Mouse (Mus musculus) thymus, postnatal 36 days (tissue): ENCODE measurements at regions not wholly inside any gene's neighbourhood (a gene's known extent, or its start where the extent isn't known, plus 50 kb on each side); places are given as distances from the start of the nearest gene placed in this dataset.

Source experiments
- DNase-seq, 2 experiments: peaks; one replicate each; pipeline ENCODE4 v3.0.0; 2022; ENCODE audit warnings: mixed read lengths in 2 of 2

DNA sequence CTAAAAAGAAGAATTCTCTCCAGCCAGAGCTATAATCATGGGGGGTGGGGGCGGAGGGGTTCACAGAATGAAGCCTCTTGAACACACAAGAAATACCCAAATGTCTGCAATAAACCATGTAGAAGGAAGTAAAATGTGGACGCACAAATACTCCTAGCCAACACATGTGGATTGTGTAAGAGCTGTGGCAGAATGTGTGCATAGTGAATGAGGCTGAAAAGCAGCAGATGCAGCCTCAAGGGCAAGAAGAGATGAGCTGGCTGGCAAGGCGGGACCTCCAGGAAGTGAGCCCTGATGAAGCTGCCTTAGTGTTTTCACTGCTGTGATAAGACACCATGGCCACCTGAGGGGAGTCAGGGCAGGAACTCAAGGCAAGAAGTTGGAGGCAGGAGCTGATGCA is 53.3 kb upstream of the Arhgap28 start:
- no peak for DNase-seq

DNA sequence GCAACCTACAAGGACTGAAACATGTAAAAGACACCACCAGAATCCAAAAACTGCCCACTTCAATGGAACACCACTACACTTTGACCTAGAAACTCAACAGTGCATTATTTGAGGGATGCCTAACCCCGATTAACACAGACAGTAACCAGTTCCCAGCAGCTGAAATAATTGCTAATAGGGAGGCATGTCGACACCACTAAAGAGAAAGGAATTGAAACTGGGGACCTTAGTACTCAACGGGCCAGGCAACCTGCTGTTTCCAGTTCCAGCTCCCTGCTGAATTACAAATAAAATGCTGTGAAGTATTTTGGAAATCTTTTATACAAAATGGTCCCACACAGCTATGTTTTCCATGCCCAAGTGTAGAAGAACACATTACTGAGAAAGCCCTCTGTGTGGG is 56.5 kb upstream of the Arhgap28 start:
- no peak for DNase-seq

- DNase-seq: no peak
Observed at GRCm38 (mm10) chr17:68065751-68066150, 61.8 kb upstream of the Arhgap28 start.

DNA sequence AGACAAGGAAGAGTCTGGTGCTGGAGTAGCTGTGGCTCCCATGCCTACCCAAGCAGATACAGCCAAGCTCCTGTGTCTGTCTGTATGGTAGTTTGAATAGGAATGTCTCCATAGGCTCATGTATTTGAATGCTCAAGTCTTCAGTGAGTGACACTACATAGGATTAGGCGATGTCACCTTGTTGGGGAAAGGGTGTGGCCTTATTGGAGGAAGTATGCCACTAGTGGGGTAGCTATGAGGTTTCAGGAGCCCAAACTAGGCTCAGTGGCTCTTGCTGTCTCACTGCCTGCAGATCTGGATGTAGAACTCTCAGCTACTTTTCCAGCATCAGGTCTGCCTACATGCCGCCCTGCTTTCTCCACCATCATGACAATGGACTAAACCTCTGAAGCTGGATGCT is 62.3 kb upstream of the Arhgap28 start:
- DNase-seq: no peak

DNA sequence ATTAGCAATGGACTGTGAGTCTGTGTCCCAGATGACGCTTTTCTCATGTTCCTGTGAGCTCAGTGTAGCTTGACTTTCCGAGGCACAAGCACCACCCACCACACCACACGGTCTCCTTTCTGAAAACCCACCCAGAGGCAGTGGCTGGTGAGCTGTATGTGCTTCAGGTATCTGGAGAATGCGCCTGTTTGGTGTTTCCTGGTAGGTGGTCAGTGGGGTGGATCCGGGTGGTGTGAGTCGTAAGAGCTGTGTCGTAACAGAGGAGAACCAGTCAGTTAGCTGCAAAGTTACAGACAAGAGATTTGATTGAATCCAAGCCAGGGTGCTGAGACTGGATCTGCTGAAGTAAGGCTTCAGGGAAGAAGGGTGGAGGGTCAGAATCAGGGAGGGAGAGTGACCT is 65.1 kb upstream of the Arhgap28 start:
- DNase-seq: no peak

DNA sequence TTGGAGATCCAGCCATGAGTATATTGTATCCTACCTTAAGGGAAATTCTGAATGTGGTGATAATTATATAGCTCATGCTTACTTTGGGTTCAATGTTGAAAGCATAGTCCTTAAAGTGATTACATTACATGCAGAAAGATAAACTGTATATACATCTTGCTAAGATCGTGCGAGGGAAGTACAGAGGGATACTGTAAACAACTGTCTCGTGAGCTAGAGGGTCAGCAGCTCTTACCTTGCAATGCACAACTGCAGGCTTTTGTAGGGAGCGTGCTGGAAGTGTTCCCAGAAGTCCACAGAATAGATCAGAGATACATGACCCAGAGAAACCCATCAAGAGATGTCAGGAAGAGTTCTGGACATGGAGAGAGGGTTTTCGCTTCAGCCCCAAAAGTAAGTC is 65.6 kb upstream of the Arhgap28 start:
- DNase-seq: no peak

GRCm38 (mm10) chr17:68071472-68071871 is 67.6 kb upstream of the Arhgap28 start:
- DNase-seq: no peak

- DNase-seq: no peak
Observed at GRCm38 (mm10) chr17:68075712-68076111, 71.8 kb upstream of the Arhgap28 start.

DNA sequence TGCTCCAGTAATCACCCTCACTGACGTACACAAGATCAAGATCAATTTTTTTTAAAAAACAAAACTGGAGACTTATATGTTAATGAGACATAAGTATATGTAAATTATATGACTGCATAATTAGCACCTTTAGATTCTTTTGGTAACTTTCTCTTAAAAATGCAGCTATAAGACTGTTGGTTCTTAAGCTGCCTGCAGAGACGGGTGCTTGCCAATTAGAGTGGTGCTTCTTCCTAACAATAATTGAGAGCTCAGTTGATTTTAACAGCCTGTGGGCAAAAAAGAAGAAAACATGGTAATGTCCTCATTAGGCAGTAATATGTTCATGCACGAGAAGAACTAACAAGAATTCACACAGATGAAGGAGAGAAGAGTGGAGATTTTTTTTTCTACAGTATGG is 74.8 kb upstream of the Arhgap28 start:
- no peak for DNase-seq

DNA sequence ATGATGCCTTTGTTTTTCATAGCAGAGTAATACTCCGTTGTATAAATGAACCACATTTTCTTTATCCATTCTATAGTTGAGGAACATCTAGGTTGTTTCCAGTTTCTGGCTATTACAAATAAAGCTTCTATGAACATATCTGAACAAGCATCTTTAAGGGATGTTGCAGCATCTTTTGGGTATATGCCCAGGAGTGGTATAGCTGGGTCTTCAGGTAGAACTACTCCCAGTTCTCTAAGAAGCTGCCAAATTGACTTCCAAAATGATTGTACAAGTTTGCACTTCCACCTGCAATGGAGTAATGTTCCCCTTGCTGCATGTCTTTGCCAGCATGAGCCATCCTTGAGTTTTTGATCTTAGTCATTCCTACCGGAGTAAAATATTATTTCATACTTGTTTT is 80.5 kb upstream of the Arhgap28 start:
- no peak for DNase-seq

DNA sequence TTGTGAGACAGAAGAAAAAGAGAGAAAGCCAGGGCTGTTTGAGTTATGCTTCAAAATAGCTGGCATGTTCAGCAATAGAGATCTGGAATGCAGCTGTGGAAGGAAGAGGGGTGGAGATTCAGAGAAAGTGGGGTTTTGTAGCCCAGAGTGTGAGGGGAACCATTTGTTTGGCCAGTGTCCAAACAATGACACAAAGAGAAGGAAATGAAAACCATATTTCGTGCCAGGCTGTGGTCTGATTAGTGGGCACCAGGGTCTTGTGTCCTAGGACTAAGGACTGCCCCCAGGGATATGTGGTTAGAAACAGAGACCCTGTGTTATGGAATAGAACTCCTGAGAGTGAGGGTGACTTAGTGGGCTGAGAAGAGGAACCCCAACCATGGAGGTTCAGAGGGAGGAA is 83.2 kb upstream of the Arhgap28 start:
- DNase-seq: no peak

DNA sequence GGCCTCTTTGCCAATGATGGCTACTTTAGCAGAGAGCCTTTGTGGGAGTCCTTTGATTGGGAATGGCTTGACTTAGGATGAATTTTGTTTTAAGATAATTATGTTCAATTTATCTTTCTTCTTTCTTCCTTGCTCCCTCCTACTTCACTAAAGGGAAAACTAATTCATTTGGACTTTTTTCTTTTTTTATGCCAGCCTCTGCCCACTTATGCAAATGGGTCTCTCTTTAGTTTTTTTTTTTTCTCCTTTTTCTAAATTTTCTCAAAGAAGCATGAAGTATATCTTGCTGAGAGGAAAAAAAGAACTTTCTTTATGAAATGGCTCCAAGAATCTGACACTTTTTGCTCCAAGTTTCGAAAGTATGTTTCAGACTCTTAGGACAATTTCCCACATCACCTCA is 85.3 kb upstream of the Arhgap28 start:
- DNase-seq: no peak

DNA sequence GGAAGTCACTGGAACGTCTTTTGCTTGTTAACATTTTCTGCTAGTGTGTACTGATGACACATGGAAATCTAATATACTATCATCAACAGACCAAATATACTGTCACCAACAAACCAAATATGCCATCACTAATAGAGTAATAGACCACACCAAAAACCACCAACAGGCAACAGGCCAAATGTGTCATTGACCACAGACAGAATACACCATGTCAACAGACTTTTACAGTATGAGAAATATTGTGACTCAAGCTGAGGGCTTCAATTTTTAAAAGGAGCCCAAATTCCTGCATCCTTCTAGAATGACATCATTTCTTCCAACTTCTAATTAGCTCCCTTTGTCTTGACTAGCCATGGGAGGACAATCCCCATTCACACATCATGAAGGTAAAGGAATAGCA is 85.9 kb upstream of the Arhgap28 start:
- DNase-seq: no peak

- no peak for DNase-seq
Observed at GRCm38 (mm10) chr17:68096982-68097381, 93.1 kb upstream of the Arhgap28 start.

DNA sequence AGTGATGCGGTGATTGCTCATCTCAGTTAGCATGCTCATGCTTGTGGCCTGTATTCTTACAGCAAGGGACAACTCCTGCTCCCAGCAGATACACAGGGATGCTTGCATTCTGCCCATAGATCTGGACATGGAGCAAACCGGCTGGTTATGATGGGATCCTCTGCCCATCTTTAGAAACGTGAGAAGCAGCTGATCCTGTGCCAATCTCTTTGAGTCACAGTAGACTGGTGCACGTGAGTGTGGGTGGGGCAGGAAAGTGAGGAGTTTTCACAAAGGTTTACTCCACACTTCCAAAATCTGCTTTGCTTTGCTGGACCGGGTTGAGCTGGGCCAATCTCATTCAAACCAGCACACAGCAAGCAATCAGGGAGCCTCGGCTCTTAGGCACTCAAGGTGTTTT is 93.5 kb upstream of the Arhgap28 start:
- no peak for DNase-seq

GRCm38 (mm10) chr17:68100093-68100492 is 96.2 kb upstream of the Arhgap28 start:
- no peak for DNase-seq

GRCm38 (mm10) chr17:68103346-68103745 is 99.4 kb upstream of the Arhgap28 start:
- no peak for DNase-seq

- DNase-seq: no peak
Observed at GRCm38 (mm10) chr17:68106366-68106765, 102.4 kb upstream of the Arhgap28 start.

- DNase-seq: no peak
Observed at GRCm38 (mm10) chr17:68107875-68108274, 104.0 kb upstream of the Arhgap28 start.

DNA sequence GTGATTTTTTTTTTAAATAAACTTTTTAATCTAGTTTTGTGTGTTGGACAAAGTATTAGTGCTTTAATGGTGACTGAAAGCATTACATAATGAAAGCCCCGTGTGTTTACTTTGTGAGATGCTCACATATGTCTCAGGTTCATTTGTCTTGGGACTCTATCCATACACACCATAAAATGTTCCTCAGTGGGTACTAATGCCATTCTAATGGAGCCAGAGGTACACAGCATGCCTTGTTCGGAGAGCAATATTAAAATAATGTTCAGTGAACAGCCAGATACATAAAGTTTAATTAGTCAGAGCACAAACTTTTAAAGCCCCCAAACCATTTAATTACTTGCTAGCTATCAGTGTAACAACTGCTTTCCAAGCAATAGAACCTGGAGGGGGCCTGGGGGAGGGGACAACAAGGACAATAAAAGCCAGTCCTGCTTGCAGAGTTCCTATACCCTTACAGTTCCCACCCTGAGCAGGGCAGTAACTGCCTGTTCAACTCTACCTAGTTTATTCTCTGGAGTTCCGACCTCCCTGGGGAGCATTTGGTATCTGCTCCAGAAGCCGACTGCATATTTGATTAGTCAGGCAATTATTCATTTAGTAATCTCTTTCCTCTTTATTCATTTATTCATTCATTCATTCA is 108.0 kb upstream of the Arhgap28 start:
- no peak for DNase-seq

GRCm38 (mm10) chr17:68112763-68113330 is 108.9 kb upstream of the Arhgap28 start:
- no peak for DNase-seq

DNA sequence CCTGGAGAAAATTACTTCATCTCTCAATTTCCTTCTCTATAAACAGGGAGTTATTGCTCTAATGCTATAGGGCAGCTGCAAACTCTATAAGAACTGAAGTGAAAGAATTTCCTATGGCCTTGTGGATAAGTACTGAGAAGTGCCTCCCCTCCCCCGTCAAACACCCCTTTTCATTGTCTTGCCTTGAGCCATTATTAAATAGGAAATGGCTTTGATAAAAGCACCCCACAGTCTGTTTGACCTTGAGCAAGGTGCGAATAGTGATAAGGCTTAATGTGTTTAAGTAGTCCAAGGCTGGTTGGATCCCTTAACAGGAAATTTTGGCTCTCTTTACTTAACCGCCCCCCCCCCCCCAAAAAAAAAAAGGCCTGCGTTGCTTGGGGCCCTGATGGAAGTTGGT is 111.7 kb upstream of the Arhgap28 start:
- DNase-seq: no peak

- DNase-seq: no peak
Observed at GRCm38 (mm10) chr17:68119055-68119698, 115.3 kb upstream of the Arhgap28 start.

DNA sequence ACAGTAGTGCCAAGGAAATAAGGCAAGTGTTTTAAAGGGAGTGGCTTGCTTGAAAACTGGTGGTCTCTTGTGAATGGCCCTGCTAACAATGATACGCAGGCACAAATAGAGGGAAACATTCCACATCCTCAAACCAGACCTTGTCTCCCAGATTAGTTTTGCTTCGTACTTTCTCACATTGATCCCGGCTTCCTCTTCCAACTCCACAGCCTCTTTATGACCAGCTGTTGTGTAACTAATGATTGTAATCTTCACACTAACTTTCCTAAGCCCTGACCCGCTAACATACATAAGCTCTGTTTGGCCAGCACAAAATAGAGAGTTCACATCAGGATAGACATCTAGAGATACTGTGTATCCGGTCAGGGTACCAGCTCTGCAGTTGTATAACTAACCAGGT is 116.3 kb upstream of the Arhgap28 start:
- no peak for DNase-seq

- no peak for DNase-seq
Observed at GRCm38 (mm10) chr17:68120744-68121143, 116.8 kb upstream of the Arhgap28 start.
